Mouse (Mus musculus): ENCODE measurements around the gene Dgat2. TPM values are rescaled to one million over a fixed set of nuclear protein-coding genes. Genes with fewer than 3 reads are reported as not detected.

The Dgat2 gene
- polyA plus RNA-seq, 1 experiment from 2014 or later, result 11.9 TPM

GRCm38 (mm10) chr7:99171730-99172463 is 10.6 kb downstream of the Dgat2 start:
- no peak overlapping the region for H3K27ac ChIP-seq (ENCODE audit: low read depth, low read length)
- no peaks in the 10 kb centered on the region for H3K4me1 ChIP-seq (ENCODE audit: control insufficient read depth, insufficient read depth, low read length)
- H3K4me2 ChIP-seq (ENCODE audit: low read length), result no peak overlapping the region
- H3K36me3 ChIP-seq (ENCODE audit: control insufficient read depth, insufficient read depth, low read length), result no peaks in the 10 kb centered on the region
- no peak overlapping the region for H3K9ac ChIP-seq (ENCODE audit: low read length)
- H3K4me3 ChIP-seq (ENCODE audit: low read depth, low read length), result no peak overlapping the region
- no peaks in the 10 kb centered on the region for H3K27me3 ChIP-seq (replicated peaks; ENCODE audit: control insufficient read depth, insufficient read depth, low read length)
- no peaks in the 10 kb centered on the region for H3K9me3 ChIP-seq (replicated peaks; ENCODE audit: control insufficient read depth, low read length)
- no peak for ATAC-seq
- no peak for DNase-seq (ENCODE audit: low spot score)
- WGBS, result 73% methylated on average over 10 of the region's 10 CpGs

GRCm38 (mm10) chr7:99170519-99170918 is 12.0 kb downstream of the Dgat2 start:
- Histone ChIP-seq H3K27ac (ENCODE audit: low read depth, low read length) (no peak overlapping the region), H3K9ac (ENCODE audit: low read length) (no peak overlapping the region), H3K4me3 (ENCODE audit: low read depth, low read length) (no peak overlapping the region), H3K4me2 (ENCODE audit: low read length) (no peak overlapping the region), H3K27me3 (replicated peaks; ENCODE audit: control insufficient read depth, insufficient read depth, low read length) (no peaks in the 10 kb centered on the region), H3K9me3 (replicated peaks; ENCODE audit: control insufficient read depth, low read length) (no peaks in the 10 kb centered on the region), H3K36me3 (ENCODE audit: control insufficient read depth, insufficient read depth, low read length) (no peaks in the 10 kb centered on the region), H3K4me1 (ENCODE audit: control insufficient read depth, insufficient read depth, low read length) (no peaks in the 10 kb centered on the region)
- WGBS, result 91% methylated on average over 6 of the region's 6 CpGs
- ATAC-seq (no peak), DNase-seq (ENCODE audit: low spot score) (no peak)

- no peak overlapping the region for H3K27ac ChIP-seq (ENCODE audit: low read depth, low read length)
- H3K27me3 ChIP-seq (replicated peaks; ENCODE audit: control insufficient read depth, insufficient read depth, low read length), result no peaks in the 10 kb centered on the region
- WGBS, result 91% methylated on average over 9 of the region's 9 CpGs
- no peaks in the 10 kb centered on the region for H3K36me3 ChIP-seq (ENCODE audit: control insufficient read depth, insufficient read depth, low read length)
- H3K4me2 ChIP-seq (ENCODE audit: low read length), result no peak overlapping the region
- no peak overlapping the region for H3K4me3 ChIP-seq (ENCODE audit: low read depth, low read length)
- no peak for DNase-seq (ENCODE audit: low spot score)
- no peaks in the 10 kb centered on the region for H3K9me3 ChIP-seq (replicated peaks; ENCODE audit: control insufficient read depth, low read length)
- no peak overlapping the region for H3K9ac ChIP-seq (ENCODE audit: low read length)
- ATAC-seq, result no peak
- no peaks in the 10 kb centered on the region for H3K4me1 ChIP-seq (ENCODE audit: control insufficient read depth, insufficient read depth, low read length)
These were observed 12.7 kb downstream of the Dgat2 start for GRCm38 (mm10) chr7:99169717-99170403.

- WGBS, result 87% methylated on average over 6 of the region's 6 CpGs
- Histone ChIP-seq H3K4me2 (ENCODE audit: low read length) (no peak overlapping the region), H3K9ac (ENCODE audit: low read length) (no peak overlapping the region), H3K4me3 (ENCODE audit: low read depth, low read length) (no peak overlapping the region), H3K36me3 (ENCODE audit: control insufficient read depth, insufficient read depth, low read length) (no peaks in the 10 kb centered on the region), H3K27me3 (replicated peaks; ENCODE audit: control insufficient read depth, insufficient read depth, low read length) (no peaks in the 10 kb centered on the region), H3K27ac (ENCODE audit: low read depth, low read length) (no peak overlapping the region), H3K4me1 (ENCODE audit: control insufficient read depth, insufficient read depth, low read length) (no peaks in the 10 kb centered on the region), H3K9me3 (replicated peaks; ENCODE audit: control insufficient read depth, low read length) (no peaks in the 10 kb centered on the region)
- no peak for ATAC-seq
- no peak for DNase-seq (ENCODE audit: low spot score)
These were observed 13.8 kb downstream of the Dgat2 start for GRCm38 (mm10) chr7:99168756-99169155.

- no peaks in the 10 kb centered on the region for H3K27me3 ChIP-seq (replicated peaks; ENCODE audit: control insufficient read depth, insufficient read depth, low read length)
- ATAC-seq, result no peak
- no peaks in the 10 kb centered on the region for H3K36me3 ChIP-seq (ENCODE audit: control insufficient read depth, insufficient read depth, low read length)
- no peak overlapping the region for H3K27ac ChIP-seq (ENCODE audit: low read depth, low read length)
- H3K9ac ChIP-seq (ENCODE audit: low read length), result no peak overlapping the region
- no peaks in the 10 kb centered on the region for H3K4me1 ChIP-seq (ENCODE audit: control insufficient read depth, insufficient read depth, low read length)
- no peak overlapping the region for H3K4me2 ChIP-seq (ENCODE audit: low read length)
- no peak for DNase-seq (ENCODE audit: low spot score)
- 38% methylated on average over 5 of the region's 5 CpGs for WGBS
- no peak overlapping the region for H3K4me3 ChIP-seq (ENCODE audit: low read depth, low read length)
- H3K9me3 ChIP-seq (replicated peaks; ENCODE audit: control insufficient read depth, low read length), result no peaks in the 10 kb centered on the region
These were observed 14.6 kb downstream of the Dgat2 start for GRCm38 (mm10) chr7:99167939-99168338.

- Histone ChIP-seq H3K27me3 (replicated peaks; ENCODE audit: control insufficient read depth, insufficient read depth, low read length) (no peaks in the 10 kb centered on the region), H3K4me1 (ENCODE audit: control insufficient read depth, insufficient read depth, low read length) (no peaks in the 10 kb centered on the region), H3K4me2 (ENCODE audit: low read length) (no peak overlapping the region), H3K9me3 (replicated peaks; ENCODE audit: control insufficient read depth, low read length) (no peaks in the 10 kb centered on the region), H3K36me3 (ENCODE audit: control insufficient read depth, insufficient read depth, low read length) (no peaks in the 10 kb centered on the region), H3K27ac (ENCODE audit: low read depth, low read length) (no peak overlapping the region), H3K9ac (ENCODE audit: low read length) (no peak overlapping the region), H3K4me3 (ENCODE audit: low read depth, low read length) (no peak overlapping the region)
- DNase-seq (ENCODE audit: low spot score) (no peak), ATAC-seq (no peak)
- WGBS, result 91% methylated on average over 8 of the region's 8 CpGs
These were observed 16.4 kb downstream of the Dgat2 start for GRCm38 (mm10) chr7:99166159-99166558.

GRCm38 (mm10) chr7:99164873-99165410 is 17.6 kb downstream of the Dgat2 start:
- WGBS, result 90% methylated on average over 7 of the region's 7 CpGs
- Histone ChIP-seq H3K4me3 (ENCODE audit: low read depth, low read length) (no peak overlapping the region), H3K4me2 (ENCODE audit: low read length) (no peak overlapping the region), H3K9ac (ENCODE audit: low read length) (no peak overlapping the region), H3K9me3 (replicated peaks; ENCODE audit: control insufficient read depth, low read length) (no peaks in the 10 kb centered on the region), H3K4me1 (ENCODE audit: control insufficient read depth, insufficient read depth, low read length) (no peaks in the 10 kb centered on the region), H3K27me3 (replicated peaks; ENCODE audit: control insufficient read depth, insufficient read depth, low read length) (no peaks in the 10 kb centered on the region), H3K36me3 (ENCODE audit: control insufficient read depth, insufficient read depth, low read length) (no peaks in the 10 kb centered on the region), H3K27ac (ENCODE audit: low read depth, low read length) (no peak overlapping the region)
- no peak for DNase-seq (ENCODE audit: low spot score)
- ATAC-seq, result no peak

GRCm38 (mm10) chr7:99162462-99162861 is 20.1 kb downstream of the Dgat2 start:
- no peak for ATAC-seq
- no peak overlapping the region for H3K4me3 ChIP-seq (ENCODE audit: low read depth, low read length)
- H3K4me1 ChIP-seq (ENCODE audit: control insufficient read depth, insufficient read depth, low read length), result no peaks in the 10 kb centered on the region
- no peaks in the 10 kb centered on the region for H3K27me3 ChIP-seq (replicated peaks; ENCODE audit: control insufficient read depth, insufficient read depth, low read length)
- no peak for DNase-seq (ENCODE audit: low spot score)
- H3K9ac ChIP-seq (ENCODE audit: low read length), result no peak overlapping the region
- H3K36me3 ChIP-seq (ENCODE audit: control insufficient read depth, insufficient read depth, low read length), result no peaks in the 10 kb centered on the region
- no peak overlapping the region for H3K27ac ChIP-seq (ENCODE audit: low read depth, low read length)
- WGBS, result 89% methylated on average over 7 of the region's 7 CpGs
- no peak overlapping the region for H3K4me2 ChIP-seq (ENCODE audit: low read length)
- no peaks in the 10 kb centered on the region for H3K9me3 ChIP-seq (replicated peaks; ENCODE audit: control insufficient read depth, low read length)

- ATAC-seq (no peak), DNase-seq (ENCODE audit: low spot score) (no peak)
- Histone ChIP-seq H3K9ac (ENCODE audit: low read length) (no peak overlapping the region), H3K36me3 (ENCODE audit: control insufficient read depth, insufficient read depth, low read length) (no peaks in the 10 kb centered on the region), H3K4me1 (ENCODE audit: control insufficient read depth, insufficient read depth, low read length) (no peaks in the 10 kb centered on the region), H3K9me3 (replicated peaks; ENCODE audit: control insufficient read depth, low read length) (no peaks in the 10 kb centered on the region), H3K4me2 (ENCODE audit: low read length) (no peak overlapping the region), H3K27me3 (replicated peaks; ENCODE audit: control insufficient read depth, insufficient read depth, low read length) (no peaks in the 10 kb centered on the region), H3K27ac (ENCODE audit: low read depth, low read length) (no peak overlapping the region), H3K4me3 (ENCODE audit: low read depth, low read length) (no peak overlapping the region)
- 91% methylated on average over 11 of the region's 11 CpGs for WGBS
These were observed 20.6 kb downstream of the Dgat2 start for GRCm38 (mm10) chr7:99161961-99162360.

Measured in forebrain, embryonic 14.5 days (tissue).